Mouse (Mus musculus): ENCODE data around the gene Ino80b.
A peak's percentile ranks its signal among the peaks of the same experiment; 100 is the strongest.

The Ino80b gene

GRCm38 (mm10) chr6:83116373-83117164, 8.7 kb downstream of the Ino80b start:
- DNase-seq, result no peak

- peak; percentile 38 for DNase-seq
Observed at GRCm38 (mm10) chr6:83115682-83116372, 9.4 kb downstream of the Ino80b start.

GRCm38 (mm10) chr6:83115011-83115671, 10.1 kb downstream of the Ino80b start, which contains the start of gene Mogs:
Gene Mogs, plus strand, starts transcription at chr6:83115496.
- peak; percentile 91 for DNase-seq

- DNase-seq, result no peak
Observed at GRCm38 (mm10) chr6:83111510-83112136, 13.6 kb downstream of the Ino80b start.

- peak; percentile 72 for DNase-seq
Observed at GRCm38 (mm10) chr6:83108762-83109668, 16.2 kb downstream of the Ino80b start, which contains the start of gene Mrpl53. Gene Mrpl53, plus strand, starts transcription at chr6:83109040.

- peak; percentile 53 for DNase-seq
Observed at GRCm38 (mm10) chr6:83107566-83108400, 17.4 kb downstream of the Ino80b start.

- DNase-seq, result peak; percentile 81
Observed at GRCm38 (mm10) chr6:83104158-83104557, 21.1 kb downstream of the Ino80b start.

- DNase-seq, result no peak
Observed at GRCm38 (mm10) chr6:83103130-83103650, 22.0 kb downstream of the Ino80b start.

GRCm38 (mm10) chr6:83101688-83102556, 23.3 kb downstream of the Ino80b start:
- DNase-seq, result peak; percentile 62

GRCm38 (mm10) chr6:83101316-83101687, 23.9 kb downstream of the Ino80b start, which contains the start of the genes Ccdc142 and Gm42688:
Gene Ccdc142, plus strand, starts transcription at chr6:83101601.
Gene Gm42688, plus strand, starts transcription at chr6:83101617.
- peak; percentile 93 for DNase-seq

- DNase-seq, result no peak
Observed at GRCm38 (mm10) chr6:83098411-83098810, 26.8 kb downstream of the Ino80b start.

GRCm38 (mm10) chr6:83095968-83096367, 29.3 kb downstream of the Ino80b start:
- DNase-seq, result no peak

GRCm38 (mm10) chr6:83092416-83093127, 32.7 kb downstream of the Ino80b start:
- no peak for DNase-seq

- no peak for DNase-seq
Observed at GRCm38 (mm10) chr6:83087926-83088260, 37.3 kb downstream of the Ino80b start.

GRCm38 (mm10) chr6:83087205-83087925, 37.9 kb downstream of the Ino80b start:
- no peak for DNase-seq

- DNase-seq, result no peak
Observed at GRCm38 (mm10) chr6:83086121-83087035, 38.9 kb downstream of the Ino80b start, which contains the start of gene Lbx2. Gene Lbx2, plus strand, starts transcription at chr6:83086367.

GRCm38 (mm10) chr6:83084477-83084876, 40.8 kb downstream of the Ino80b start:
- no peak for DNase-seq
